Mouse (Mus musculus) cerebellum, postnatal 14 days (tissue): ENCODE measurements at regions not wholly inside any gene's neighbourhood (a gene's known extent, or its start where the extent isn't known, plus 50 kb on each side); places are given as distances from the start of the nearest gene placed in this dataset.

Source experiments
- DNase-seq, 2 experiments: peaks; one replicate each; pipeline ENCODE4 v3.0.0; 2021; ENCODE audit warnings: mixed read lengths in 2 of 2

DNA sequence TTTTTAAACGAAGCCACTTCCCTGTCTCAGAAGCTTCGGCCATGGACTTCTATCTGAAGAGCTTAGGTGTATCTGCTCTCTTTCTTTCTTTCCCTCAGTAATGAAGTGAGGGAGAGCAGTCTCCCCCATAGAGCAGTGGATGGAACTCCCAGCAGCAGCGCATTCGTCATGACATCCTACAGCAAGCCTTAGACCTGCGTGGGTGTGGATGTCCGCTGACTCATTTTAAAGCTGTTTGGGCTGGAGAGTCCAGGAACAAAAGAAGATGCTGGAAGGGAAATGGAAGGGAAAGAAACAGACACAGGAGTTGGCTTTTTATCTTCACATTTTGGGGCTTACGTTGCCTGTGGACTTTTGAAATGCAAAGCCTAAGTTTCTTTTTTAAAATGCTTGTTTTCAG lies 190.3 kb upstream of the Arhgap24 start:
- DNase-seq = no peak

DNA sequence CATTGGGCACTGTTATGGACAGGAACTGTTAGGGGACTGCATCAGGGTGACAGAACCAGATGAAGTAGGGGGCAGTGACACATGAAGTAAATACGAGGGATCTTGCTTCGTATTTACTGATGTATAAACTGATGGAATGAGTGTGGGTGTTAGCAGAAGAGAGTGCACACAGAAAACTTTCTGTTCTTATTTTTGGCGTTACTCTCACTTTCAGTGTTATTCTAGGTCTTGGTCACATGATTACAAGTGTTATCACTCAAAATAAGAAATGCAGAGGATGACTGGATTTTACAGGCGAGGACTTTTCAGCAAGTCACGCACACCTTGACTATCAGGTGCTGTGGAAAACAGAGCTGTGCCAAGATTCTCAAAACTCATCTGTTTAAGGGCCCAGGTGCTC lies 185.6 kb upstream of the Arhgap24 start:
- no peak for DNase-seq

DNA sequence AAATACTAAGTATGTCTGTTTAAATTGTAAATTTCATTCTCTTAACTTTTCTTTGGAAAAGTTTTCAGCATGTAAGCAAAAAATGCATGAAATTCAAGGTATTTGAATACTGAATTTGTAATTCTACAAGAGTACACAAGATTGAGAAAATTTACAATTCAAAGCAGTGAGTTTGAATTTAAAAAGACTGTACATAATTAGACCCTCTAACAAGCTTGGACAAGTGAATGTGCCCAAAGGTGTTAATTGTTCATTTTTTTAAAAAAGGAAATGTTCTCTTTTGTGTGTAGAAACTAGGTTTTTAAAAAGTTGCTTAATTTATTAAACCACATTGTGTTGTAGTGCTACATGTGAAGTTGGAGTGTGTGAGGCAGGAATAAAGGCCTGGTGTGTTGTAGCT lies 174.9 kb upstream of the Arhgap24 start:
- DNase-seq = no peak

DNA sequence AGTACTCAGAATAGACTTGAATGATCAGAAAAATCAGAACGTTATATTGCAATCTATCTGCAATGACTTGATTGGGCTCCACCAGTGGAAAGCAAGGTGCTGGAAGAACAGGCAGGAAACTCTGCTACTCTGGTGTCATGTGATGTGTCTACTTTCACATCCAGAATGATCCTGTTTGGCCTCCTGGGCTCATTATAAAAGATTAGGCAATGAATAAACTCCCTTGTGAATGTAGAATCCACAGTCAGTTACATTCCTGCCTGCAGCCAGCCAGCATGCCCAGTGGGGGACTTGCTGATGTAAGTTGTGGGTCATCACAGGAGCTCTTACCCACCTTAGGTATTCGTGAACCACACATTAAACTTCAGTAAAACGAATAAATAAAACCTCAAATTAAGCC lies 174.5 kb upstream of the Arhgap24 start:
- no peak for DNase-seq

DNA sequence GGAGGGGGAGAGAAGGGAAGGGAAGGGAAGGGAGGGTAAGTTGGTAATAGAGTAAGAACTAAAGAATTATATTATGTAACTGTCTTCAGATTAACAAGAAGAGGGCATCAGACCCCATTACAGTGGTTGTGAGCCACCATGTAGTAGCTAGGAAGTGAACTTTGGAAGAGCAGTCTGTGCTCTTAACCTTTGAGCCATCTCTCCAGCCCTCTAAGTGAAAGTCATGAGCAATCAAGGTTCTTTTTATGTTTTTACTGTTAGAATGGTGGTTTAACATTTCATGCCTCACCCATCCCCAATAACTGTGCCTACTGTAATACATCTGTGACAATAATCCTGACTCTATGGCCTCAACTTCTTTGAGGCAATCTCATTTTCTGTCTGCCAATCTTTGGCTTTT lies 169.6 kb upstream of the Arhgap24 start:
- no peak for DNase-seq

DNA sequence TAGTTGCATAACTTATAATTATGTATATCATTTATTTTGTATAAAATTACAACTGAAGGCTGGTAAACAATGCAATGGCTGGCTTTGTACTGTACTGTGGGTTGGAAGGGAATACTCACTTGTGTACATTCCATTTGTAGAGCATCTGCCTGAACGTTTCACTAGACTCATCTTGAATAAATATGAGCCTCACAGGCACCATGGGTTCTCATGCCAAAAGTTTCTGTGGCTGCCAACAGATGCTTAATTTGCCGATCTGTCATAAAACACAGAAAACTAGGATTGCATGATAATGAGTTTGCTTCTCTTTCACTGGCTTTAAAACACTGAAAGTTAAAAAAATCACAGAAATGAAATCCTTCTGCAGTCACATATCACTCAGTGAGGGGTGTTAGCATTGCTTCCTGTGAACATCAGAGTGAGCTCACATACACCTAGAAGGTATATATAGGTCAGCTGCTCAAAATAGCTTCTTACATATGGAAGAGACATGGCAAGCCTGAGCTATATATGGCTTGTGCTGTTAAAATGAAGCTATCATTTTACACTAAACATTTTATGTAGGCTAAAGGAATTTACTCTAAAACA lies 152.9 kb upstream of the Arhgap24 start:
- DNase-seq = peak; percentile 16 to 22

DNA sequence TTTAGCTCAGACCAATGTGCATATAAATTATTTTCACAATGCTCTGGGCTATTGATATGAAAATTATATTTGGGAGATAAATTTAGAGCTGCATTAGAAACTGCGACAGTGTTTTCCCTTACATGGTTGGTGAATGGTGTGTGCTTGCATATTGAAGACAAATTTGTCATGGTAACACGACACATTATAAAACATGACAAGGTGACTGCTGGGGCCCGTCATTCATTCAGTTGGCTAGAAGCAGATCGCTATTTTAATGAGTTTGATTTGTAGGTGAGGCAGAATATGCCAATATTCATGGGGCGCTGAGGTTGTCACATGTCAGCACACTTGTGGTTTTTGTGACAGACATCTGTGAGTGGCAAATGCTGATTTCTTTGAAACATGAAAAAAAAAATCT lies 147.3 kb upstream of the Arhgap24 start:
- DNase-seq = no peak

DNA sequence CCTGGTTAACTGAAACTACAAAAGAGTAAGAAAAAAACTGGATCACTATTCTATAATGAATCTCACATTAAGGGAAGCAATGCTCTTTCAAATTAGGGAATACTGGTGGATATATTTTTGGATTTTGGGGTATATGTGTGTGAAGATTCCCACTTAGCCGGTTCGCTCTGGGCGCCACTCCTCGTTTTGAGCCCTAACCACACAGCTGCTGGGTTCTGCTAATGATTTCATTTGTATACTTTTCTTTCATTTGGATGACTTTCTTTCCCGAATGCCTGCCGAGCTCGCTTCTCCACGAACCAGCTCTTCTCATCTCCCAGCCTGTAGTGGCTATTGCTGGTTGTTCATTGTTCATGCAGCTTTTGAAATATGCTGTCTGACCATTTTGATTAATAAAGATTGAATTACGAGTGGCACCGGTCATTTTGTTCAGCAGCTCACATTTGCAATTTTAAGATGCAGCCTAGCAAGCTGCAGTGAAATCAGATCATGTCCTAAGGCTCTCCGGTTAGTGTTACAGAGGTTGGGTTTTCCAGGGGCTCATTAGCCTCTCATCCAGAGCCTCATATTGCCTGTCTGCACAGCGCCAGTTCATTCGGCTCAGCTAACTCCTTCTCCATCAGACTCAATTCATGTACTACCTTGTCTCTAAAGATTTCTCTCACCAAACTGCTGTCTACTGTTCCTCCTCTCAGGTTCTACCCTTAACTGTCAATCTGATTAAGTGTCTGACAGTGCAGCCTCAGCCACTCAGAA lies 146.6 kb upstream of the Arhgap24 start:
- DNase-seq = no peak

DNA sequence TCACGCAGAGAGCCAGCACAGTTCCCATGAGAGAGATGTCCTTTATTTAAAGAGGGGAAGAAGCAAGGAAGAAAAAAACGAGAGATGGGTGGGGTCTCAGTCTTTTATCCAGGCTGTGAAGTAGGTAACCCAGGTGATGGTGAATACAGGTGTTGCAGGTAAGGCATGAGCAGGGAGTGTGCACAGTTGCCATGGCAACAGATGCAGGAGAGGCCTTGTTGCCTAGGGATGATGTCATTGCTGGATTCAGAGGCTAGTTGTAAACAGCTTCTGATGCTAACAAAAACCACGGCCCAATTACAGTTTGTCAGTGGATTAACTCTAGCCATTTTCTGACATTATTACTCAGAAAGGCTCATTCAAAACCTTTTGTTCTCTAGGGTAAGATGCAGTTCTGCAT lies 114.7 kb upstream of the Arhgap24 start:
- DNase-seq = no peak

DNA sequence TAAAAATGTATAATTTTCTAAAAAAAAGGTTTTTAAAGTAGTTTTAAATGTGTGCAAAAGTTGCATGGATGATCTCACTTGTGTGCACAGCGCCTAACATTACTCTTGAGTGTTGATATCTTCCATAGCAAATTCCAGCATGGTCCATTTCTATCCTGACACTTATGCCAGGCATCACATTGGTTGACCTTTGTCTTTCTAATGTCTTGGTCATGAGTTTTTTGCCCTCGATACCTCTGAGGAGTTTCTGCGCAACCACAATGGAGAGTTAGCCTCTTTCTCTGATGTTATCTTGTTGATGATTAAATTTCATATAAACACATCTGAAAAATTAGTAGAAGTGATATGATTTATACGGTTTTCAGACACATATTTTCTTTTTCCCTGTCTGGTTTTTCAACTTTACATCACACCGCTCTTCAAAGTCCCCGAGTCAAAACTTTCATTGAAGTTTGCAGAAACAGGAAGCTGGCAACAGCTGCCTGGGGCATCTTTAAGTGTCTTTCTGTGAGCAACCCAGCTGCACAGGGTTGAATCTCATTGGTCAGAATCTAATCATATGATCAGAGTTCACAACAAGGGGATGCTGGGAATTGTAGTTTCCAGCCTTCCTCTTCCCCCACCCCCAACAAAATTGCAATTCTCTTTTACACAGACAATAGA lies 107.8 kb upstream of the Arhgap24 start:
- peak in 1 of 2 experiments; percentile 9 for DNase-seq

DNA sequence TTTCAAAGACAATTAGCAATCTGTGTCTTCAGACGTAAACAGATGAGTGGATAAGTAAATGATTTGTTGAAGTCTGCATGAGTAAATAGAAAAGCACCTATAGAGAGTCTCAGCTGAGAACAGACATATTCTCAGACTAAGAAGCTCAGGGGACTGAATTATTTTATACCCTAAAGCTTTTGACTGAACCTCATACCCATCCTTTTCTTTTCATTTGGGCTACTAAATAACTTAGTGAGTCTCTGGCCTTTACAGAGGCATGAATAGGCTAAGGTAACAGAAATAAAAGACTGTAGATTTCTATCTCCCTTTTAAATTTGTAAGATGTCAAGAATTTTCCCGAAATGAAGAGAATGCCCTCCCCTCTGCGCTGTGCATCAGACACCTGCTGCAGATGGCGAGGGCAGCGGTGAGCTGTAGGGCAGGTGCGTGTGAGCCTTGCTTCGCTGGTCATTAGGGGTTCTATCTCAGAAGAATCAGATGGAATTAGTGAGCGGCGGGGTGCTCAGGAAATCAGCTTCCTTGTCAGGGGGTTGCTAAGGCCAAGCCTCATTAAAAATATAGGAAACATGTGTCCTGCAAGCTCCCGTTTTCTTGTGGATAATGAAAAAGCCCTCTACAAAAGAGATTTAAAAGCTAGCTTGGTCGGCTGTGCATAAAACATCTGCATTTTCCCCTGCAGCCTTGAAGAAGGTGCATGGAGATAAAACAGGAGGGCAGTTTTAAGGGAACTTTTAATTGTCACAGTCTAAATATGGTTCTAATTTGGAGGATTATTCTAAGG lies 107.0 kb upstream of the Arhgap24 start:
- DNase-seq = no peak

DNA sequence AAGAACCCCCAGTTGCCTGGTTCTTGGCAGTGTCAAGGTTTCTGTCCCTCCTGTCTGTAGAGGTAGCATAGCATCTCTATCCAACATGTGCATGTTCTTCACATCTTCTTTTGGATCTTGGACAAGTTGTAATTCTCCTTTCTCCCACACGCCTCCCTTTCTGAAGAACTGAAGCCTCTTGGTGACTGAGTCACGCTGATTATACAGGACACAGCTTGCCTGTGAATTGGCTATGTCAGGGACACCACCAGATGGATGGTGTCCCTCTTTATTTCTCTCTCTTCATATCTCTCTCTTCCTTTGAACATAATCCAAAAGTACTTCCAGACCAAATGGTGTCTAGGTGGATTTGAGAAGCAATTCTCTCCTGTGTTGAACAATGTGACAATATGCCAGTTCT lies 105.9 kb upstream of the Arhgap24 start:
- no peak for DNase-seq

DNA sequence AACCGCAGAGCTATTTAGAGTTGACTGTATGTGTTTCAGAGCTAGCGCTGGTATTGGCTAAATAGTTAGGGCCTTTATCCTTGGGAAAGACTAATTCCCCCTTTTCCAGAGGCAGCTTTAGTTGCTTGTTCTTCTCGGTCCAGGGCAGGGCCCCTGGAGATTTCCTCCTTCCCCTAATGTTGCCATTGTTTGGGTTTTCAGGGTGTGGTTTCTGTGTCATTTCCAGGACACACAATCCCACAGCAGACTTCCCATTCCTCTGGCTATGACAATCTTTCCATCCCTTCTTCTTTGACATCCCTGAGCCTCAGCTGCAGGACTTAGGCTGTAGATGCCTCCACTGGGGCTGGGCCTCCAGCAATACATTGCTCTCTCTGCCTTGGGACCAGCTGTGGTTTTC lies 87.2 kb upstream of the Arhgap24 start:
- no peak for DNase-seq

DNA sequence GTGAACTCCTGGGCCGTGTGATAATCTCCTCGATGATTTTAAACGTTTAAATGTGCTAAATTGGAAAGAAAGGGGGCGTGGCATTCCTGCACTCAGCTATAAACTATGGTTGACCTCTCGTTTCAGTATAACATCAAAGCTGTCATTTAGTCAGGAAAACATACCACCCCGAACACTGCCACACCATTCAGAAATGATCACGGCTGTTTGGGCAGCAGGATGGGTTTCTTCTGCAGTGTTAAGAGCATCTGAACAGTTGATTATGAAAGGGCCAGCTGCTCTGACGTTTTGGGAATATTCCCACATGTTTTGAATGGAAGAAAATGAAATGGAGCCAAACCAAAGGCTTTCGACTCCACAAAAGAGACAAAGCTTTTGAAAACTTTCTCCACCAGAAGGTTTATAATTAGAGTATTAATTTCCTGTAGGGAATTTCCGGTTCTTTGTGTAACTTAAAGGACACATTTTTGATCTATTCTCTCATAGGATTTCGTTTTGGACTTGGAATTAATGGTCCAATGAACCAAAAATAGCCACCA lies 85.5 kb upstream of the Arhgap24 start:
- no peak for DNase-seq

DNA sequence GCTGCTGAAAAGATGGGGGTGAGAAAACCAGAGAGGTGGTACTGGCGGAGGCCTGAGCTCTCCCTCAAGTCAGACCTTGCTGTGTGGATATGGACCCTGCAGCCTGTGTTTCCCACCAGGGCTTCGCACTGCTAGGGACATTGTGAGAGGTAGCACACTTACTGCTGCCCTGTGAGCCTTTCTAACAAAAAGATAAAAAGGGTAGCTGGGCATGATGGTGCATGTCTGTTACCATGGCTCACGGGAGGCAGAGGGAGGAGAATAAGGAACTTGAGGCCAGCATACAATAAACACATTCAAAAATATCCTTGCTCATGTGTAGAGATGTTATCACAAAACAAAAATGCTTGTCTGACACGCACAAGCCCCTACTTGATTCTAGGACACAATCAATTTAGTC lies 82.2 kb upstream of the Arhgap24 start:
- no peak for DNase-seq

DNA sequence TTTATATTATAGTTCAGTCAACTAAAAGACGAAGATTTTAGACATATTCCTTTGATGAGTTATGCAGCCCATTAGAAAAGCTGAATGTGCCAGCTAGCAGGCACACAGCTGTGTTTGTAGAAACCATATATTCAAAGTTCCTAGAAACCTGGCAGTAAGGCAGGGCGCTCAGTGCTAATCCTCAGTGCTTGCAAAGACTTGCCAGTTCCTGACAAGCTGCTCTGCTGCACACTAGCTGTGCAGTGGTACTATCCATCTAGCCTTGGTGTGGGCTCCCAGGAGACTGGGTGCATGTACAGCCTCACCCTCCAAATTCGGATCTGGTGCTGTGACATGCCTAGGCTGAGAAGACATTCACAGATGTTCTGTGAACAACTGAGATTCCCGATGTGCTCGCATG lies 63.5 kb upstream of the Arhgap24 start:
- no peak for DNase-seq

DNA sequence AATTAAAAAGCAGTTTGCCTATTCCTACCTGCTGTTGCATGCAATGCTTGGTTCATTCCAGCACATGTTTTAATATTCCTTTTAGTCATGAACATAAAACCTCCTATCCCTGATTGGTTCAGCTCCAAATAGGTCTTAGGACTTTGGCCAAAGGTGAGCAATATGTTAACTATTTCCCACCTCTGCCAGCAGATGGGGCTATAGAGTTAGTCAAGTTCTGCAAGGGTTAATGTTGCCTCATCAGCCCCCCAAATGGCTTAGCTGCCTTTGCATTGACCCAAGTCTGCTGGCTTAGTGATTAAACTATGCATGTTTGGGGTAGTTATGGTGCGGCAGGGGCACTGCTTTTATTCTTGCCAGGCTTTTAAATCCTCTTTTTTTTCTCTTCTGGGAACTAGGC lies 62.1 kb upstream of the Arhgap24 start:
- DNase-seq = peak; percentile 32 to 38

DNA sequence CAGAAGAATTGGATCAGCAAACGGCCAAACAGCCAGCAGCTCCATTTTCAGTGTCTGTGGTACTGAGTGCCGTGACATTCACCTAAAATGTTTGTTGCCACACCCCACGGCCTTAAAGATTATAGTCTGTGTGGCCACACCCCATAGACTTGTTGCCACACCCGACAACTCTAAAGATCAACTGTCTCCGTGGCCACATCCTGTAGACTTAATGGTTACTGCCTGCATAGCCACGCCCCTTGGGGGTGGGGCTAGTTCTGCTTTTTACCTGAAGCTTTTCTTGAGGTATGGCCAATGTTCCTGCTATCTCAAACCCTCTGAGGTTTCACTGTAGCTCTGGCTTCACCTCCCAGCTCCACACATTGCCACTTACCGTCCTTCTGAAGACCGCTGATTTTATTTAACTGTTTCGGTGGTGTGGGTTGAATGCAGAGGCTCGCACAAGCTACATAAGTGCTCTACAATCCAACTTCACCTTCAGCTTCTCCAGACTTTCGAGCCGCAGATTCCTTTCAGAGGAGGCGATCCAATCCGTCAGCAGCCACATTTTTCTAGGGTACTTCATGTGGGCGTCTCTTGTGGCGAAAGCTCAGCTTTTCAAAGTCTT lies 56.5 kb upstream of the Arhgap24 start:
- no peak for DNase-seq

DNA sequence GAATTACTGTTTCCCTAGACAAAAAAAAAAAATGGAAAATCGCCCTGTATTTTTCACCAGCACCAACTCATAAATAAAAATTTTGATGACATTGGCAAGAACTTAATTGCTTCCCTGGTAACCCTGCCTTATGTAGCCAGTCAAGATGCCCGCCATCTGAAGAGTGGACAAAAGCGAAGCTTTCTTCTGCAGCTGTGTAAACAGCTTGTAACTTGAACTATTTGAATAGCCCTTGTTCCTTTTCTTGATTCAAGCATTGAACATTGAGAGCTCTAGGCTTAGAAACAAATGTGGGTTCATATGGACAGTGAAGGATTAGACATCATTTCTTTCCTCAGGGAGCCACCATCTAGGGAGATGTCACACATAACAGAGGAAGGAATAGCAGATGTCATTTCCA lies 52.9 kb upstream of the Arhgap24 start:
- DNase-seq = no peak
